Mouse (Mus musculus) kidney, embryonic 16.5 days (tissue): Measurements from ENCODE around the gene Casp7. TPM values are rescaled to one million over a fixed set of nuclear protein-coding genes. Genes with fewer than 3 reads are reported as not detected.

Source experiments
- ATAC-seq: fragments of 200-750 bp; cut with Nextera tagmentation; 2 replicates; pipeline ENCODE4 v1.8.0; 2017; ENCODE audit warnings: moderate TSS enrichment; ENCODE audit not compliant: low FRiP score, low TSS enrichment
- H3K27ac ChIP-seq: fragments of 300-500 bp; sonication (generic); 2 replicates; pipeline ENCODE4 v1.5.1; 2014; ENCODE audit warnings: low read length
- H3K27me3 ChIP-seq: fragments of 300-500 bp; sonication (generic); 2 replicates; pipeline ENCODE4 v1.6.1; 2014; ENCODE audit warnings: low read length, control low read depth, mixed read lengths; ENCODE audit not compliant: insufficient read depth
- H3K36me3 ChIP-seq: fragments of 300-500 bp; sonication (generic); 2 replicates; pipeline ENCODE4 v1.6.1; 2014; ENCODE audit warnings: low read length, control low read depth, mixed read lengths; ENCODE audit not compliant: insufficient read depth
- H3K4me1 ChIP-seq: fragments of 300-500 bp; sonication (generic); 2 replicates; pipeline ENCODE4 v1.6.1; 2014; ENCODE audit warnings: low read length, control low read depth, mixed read lengths; ENCODE audit not compliant: insufficient read depth
- H3K4me2 ChIP-seq: fragments of 300-500 bp; sonication (generic); replicated peaks from 2 replicates; pipeline ENCODE4 v1.6.1; 2014; ENCODE audit warnings: low read depth, low read length
- H3K4me3 ChIP-seq: fragments of 300-500 bp; sonication (generic); 2 replicates; pipeline ENCODE4 v1.5.1; 2014; ENCODE audit warnings: mild to moderate bottlenecking, low read length
- H3K9ac ChIP-seq: fragments of 300-500 bp; sonication (generic); replicated peaks from 2 replicates; pipeline ENCODE4 v1.6.1; 2014; ENCODE audit warnings: low read length
- H3K9me3 ChIP-seq: fragments of 300-500 bp; sonication (generic); 2 replicates; pipeline ENCODE4 v1.6.1; 2016; ENCODE audit warnings: low read length, control low read depth
- WGBS: fragments of 180-500 bp; shearing (Covaris S2); extraction: QIAGEN DNeasy Blood & Tissue Kit; methylation state at CpG from one replicate; pipeline ENCODE4 v1.1.7; 2014; 5-methylcytosine and 5-hydroxymethylcytosine counted together
- polyA plus RNA-seq: library from polyadenylated mRNA; unstranded; fragments of >200 nt; fragmentation: Nextera tagmentation; extraction: Ambion mirVana; gene quantifications from 2 replicates; pipeline ENCODE4 v1.2.1, GENCODE M21; 2015

Gene Casp7
- polyA plus RNA-seq, 1 experiment from 2014 or later, result 26.6 TPM

DNA sequence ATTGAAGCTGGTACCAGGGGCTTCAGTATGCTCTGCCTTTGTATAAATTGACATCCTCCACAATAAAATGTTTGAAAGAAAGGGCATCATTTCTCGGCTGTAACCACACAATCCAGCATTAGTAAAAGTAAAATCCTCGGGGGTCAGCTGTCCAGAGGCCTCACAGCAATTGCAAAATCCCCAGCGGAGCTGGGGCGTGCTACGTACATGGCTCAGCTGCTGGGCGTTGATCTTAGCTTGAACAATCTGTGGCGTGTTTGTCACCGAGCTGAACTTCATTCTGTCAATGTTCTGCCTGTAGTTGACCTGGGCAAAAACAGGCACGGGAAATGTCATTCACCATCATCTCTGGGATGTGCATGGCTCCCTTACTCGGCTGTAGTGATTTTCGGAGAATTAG is 30.8 kb upstream of the Casp7 start:
- 86% methylated on average over 11 of the region's 11 CpGs for WGBS
- H3K36me3 ChIP-seq, result no peaks in the 10 kb centered on the region
- peaks cover 8% of the 10 kb centered on the region; the same call in 1 of the 2 replicates for H3K4me1 ChIP-seq
- no peaks in the 10 kb centered on the region for H3K9me3 ChIP-seq
- no peak overlapping the region for H3K4me3 ChIP-seq
- H3K27ac ChIP-seq, result no peak overlapping the region
- ATAC-seq, result no peak
- H3K9ac ChIP-seq, result no peak overlapping the region
- H3K4me2 ChIP-seq, result no peak overlapping the region
- no peaks in the 10 kb centered on the region for H3K27me3 ChIP-seq

DNA sequence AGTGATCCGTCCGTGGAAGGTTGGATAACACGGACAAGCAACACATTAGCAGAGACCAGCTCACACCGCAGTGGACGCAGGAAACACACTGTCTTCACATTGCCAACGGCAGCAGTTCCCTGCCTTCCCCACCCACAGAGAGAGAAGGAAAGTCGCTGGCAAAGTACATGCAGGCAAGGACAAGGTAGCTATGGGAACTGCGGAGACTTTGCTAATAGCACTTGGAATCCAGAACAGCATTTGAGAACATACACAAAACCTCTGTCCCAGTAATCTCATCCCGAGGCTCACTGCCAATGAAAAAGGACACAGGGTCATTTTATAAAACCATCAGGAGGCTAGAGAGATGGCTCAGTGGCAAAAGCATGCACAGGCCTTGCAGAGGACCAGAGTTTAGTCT is 30.3 kb upstream of the Casp7 start:
- 83% methylated on average over 9 of the region's 9 CpGs for WGBS
- Histone ChIP-seq H3K36me3 (no peaks in the 10 kb centered on the region), H3K4me1 (peaks cover 8% of the 10 kb centered on the region; the same call in 1 of the 2 replicates), H3K4me2 (no peak overlapping the region), H3K27ac (no peak overlapping the region), H3K4me3 (no peak overlapping the region), H3K9ac (no peak overlapping the region), H3K9me3 (no peaks in the 10 kb centered on the region), H3K27me3 (no peaks in the 10 kb centered on the region)
- ATAC-seq, result no peak

DNA sequence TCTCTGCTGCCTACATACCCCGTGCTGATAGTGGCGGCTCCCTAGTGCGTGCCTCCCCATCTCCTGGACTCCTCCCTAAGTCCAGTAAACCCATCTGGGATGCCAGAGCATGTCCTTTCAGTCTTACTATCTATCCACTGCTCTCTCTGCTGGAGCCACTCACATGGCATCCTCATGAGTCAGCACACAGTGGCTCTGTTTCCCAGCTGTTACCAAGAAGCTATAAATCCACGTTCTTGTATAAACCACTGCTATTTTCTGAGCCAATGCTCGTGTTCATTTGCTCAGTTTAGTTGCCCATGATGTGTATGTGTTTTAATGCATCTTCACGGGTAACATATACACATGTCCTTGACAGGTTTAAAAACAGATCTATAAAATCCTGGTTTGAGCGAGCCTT is 29.2 kb upstream of the Casp7 start:
- H3K4me3 ChIP-seq, result no peak overlapping the region
- H3K27ac ChIP-seq, result no peak overlapping the region
- no peak overlapping the region for H3K4me2 ChIP-seq
- H3K36me3 ChIP-seq, result no peaks in the 10 kb centered on the region
- no peak overlapping the region for H3K9ac ChIP-seq
- H3K9me3 ChIP-seq, result no peaks in the 10 kb centered on the region
- ATAC-seq, result no peak
- no peaks in the 10 kb centered on the region for H3K27me3 ChIP-seq
- peaks cover 8% of the 10 kb centered on the region; the same call in 1 of the 2 replicates for H3K4me1 ChIP-seq
- 75% methylated on average over 7 of the region's 7 CpGs for WGBS

DNA sequence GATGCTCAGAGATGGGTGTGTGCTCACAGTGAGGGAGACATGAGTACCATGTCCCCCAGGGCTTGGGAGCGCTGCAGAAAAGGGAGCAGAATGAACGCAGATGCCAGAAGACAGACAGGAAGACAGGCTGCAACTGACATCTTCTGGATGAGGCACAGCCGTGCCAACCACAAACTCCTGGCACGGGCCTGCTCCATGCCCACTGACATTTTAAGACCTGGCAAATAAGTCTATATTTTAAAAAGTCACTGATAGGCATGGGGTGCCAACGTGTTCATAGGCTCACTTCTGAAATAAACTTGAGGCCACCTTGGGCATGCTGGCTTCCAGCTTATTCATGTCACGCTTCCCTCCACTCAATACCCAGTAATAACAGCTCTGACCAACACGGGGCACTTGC is 28.0 kb upstream of the Casp7 start:
- Histone ChIP-seq H3K9ac (no peak overlapping the region), H3K9me3 (no peaks in the 10 kb centered on the region), H3K27me3 (no peaks in the 10 kb centered on the region), H3K4me2 (no peak overlapping the region), H3K4me1 (peaks cover 6% of the 10 kb centered on the region; the same call in 1 of the 2 replicates), H3K4me3 (no peak overlapping the region), H3K27ac (no peak overlapping the region), H3K36me3 (no peaks in the 10 kb centered on the region)
- ATAC-seq, result no peak
- 89% methylated on average over 7 of the region's 7 CpGs for WGBS

DNA sequence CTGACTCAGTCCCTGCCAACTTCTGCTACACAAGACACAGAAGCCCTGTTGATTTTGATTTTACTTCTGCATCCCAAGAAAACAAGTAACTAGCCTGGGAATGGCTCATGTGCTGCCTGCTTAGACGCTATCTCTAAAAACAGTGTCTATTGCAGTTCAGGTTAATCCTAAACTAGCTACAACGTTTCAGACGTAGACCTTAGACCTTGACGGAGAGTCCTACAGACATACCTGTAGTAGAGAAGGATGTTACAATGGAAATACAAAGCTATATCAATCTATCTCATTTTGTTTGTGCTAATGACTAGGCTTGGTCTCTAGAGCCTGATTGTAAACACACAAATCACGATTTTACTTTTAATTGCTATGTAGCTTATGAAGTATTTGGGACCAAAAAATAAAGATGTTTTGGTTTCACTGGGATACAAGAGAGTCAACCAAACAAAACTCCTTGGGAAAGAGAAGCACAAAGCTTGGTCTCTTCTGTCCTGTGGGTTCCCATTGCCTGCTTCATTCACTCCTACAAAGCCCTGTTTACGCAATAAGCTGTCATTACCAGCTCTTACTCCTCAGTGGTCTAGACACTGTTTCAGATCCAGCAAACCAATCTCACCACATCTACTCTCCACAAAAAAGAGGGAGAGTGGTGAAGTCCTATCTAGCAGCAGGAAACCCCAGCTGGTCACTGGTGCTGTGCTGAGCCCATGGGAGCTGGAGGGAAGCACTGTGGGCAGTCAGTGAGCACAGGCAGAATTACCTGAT is 26.4 kb upstream of the Casp7 start:
- H3K27ac ChIP-seq, result no peak overlapping the region
- no peaks in the 10 kb centered on the region for H3K9me3 ChIP-seq
- H3K4me1 ChIP-seq, result no peaks in the 10 kb centered on the region
- no peak for ATAC-seq
- no peak overlapping the region for H3K4me2 ChIP-seq
- 78% methylated on average over 6 of the region's 6 CpGs for WGBS
- H3K36me3 ChIP-seq, result no peaks in the 10 kb centered on the region
- H3K27me3 ChIP-seq, result no peaks in the 10 kb centered on the region
- no peak overlapping the region for H3K9ac ChIP-seq
- no peak overlapping the region for H3K4me3 ChIP-seq

DNA sequence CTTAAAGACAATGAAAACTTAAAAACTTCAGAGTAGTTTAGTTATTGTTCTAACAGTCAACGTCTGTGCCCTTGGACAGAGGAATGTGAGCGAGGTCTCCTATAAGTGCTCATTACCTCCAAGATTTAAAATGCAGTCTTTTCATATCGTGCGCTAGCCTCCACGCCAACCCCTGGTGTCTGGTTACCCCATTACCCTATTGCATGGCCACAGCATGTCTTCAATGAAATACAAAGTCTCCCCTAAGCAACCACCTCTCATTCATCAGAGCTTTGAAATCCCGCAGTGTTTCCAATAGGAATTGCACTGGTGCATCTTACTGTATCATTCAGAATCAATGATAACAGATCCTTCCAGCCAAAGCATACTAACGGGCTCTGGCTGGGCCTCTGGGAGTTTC is 24.7 kb upstream of the Casp7 start:
- H3K4me1 ChIP-seq, result no peaks in the 10 kb centered on the region
- H3K4me2 ChIP-seq, result no peak overlapping the region
- WGBS, result 74% methylated on average over 7 of the region's 7 CpGs
- ATAC-seq, result no peak
- H3K9ac ChIP-seq, result no peak overlapping the region
- H3K27me3 ChIP-seq, result no peaks in the 10 kb centered on the region
- H3K4me3 ChIP-seq, result no peak overlapping the region
- no peaks in the 10 kb centered on the region for H3K9me3 ChIP-seq
- no peaks in the 10 kb centered on the region for H3K36me3 ChIP-seq
- no peak overlapping the region for H3K27ac ChIP-seq

DNA sequence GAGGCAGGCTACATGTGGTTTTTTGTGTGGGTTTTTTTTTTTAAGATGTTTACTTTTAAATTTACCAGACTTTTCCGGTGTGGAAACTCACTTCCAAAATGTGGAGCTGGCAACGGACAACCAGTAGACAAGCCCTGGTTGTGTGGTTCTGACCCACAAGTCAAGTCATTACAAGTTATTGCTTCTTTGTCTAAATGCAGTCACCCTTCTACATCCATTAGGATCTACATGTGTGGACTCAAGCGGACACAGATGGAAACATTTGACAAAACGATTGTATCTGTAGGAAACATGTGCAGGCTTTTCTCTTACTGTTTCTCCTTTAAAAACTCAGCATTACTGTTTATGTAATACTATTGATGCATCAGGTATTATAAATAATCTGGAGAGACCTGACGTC is 23.7 kb upstream of the Casp7 start:
- no peaks in the 10 kb centered on the region for H3K9me3 ChIP-seq
- no peak for ATAC-seq
- H3K36me3 ChIP-seq, result no peaks in the 10 kb centered on the region
- no peaks in the 10 kb centered on the region for H3K4me1 ChIP-seq
- H3K4me3 ChIP-seq, result no peak overlapping the region
- no peaks in the 10 kb centered on the region for H3K27me3 ChIP-seq
- H3K9ac ChIP-seq, result no peak overlapping the region
- 96% methylated on average over 5 of the region's 5 CpGs for WGBS
- no peak overlapping the region for H3K4me2 ChIP-seq
- no peak overlapping the region for H3K27ac ChIP-seq

DNA sequence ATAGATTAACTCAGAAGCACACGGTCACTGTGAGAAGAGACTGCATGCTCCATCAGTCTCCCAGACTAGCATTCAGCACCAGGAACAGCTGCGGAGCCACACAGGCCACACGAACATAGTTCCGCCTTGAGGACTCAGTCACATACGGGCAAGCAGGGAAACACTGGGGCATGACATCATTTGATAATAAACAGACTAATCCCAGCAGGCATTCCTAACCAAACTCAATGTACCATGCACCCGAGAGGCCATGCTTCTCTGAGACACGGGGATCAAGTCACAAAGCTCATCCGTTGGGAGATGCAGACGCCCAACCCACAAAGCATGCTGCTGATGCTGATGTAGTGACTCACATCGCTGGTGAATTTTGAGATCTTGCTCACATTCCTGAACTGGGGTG is 22.9 kb upstream of the Casp7 start:
- H3K27ac ChIP-seq, result no peak overlapping the region
- ATAC-seq, result 0 out of 2 replicates have a peak, but pooled peaks have one; percentile 42
- H3K27me3 ChIP-seq, result no peaks in the 10 kb centered on the region
- H3K4me1 ChIP-seq, result no peaks in the 10 kb centered on the region
- H3K9ac ChIP-seq, result no peak overlapping the region
- H3K36me3 ChIP-seq, result no peaks in the 10 kb centered on the region
- H3K4me2 ChIP-seq, result no peak overlapping the region
- no peaks in the 10 kb centered on the region for H3K9me3 ChIP-seq
- H3K4me3 ChIP-seq, result no peak overlapping the region
- WGBS, result 47% methylated on average over 10 of the region's 10 CpGs

DNA sequence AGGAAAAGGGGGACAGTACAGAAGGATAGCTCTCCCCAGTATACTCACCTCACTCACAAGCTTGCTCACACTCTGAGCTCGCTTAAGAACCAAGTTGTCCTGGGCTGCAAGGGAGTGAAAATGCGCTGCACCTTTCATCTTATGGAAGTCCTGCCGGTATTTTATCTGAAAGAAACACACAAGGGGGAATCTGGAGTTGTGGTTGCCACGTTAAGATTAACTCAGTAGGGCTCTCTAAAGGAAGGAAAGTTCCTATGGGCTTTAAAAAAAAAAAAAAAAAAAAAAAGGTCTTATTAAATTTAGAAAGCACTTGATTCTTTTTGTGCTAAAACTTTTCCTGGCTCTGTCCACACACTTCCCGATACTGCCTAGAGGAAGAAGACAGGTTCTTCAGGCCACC is 18.9 kb upstream of the Casp7 start:
- Histone ChIP-seq H3K4me1 (no peaks in the 10 kb centered on the region), H3K4me2 (no peak overlapping the region), H3K9ac (no peak overlapping the region), H3K4me3 (no peak overlapping the region), H3K36me3 (no peaks in the 10 kb centered on the region), H3K27ac (no peak overlapping the region), H3K9me3 (no peaks in the 10 kb centered on the region), H3K27me3 (no peaks in the 10 kb centered on the region)
- 80% methylated on average over 5 of the region's 5 CpGs for WGBS
- ATAC-seq, result no peak

DNA sequence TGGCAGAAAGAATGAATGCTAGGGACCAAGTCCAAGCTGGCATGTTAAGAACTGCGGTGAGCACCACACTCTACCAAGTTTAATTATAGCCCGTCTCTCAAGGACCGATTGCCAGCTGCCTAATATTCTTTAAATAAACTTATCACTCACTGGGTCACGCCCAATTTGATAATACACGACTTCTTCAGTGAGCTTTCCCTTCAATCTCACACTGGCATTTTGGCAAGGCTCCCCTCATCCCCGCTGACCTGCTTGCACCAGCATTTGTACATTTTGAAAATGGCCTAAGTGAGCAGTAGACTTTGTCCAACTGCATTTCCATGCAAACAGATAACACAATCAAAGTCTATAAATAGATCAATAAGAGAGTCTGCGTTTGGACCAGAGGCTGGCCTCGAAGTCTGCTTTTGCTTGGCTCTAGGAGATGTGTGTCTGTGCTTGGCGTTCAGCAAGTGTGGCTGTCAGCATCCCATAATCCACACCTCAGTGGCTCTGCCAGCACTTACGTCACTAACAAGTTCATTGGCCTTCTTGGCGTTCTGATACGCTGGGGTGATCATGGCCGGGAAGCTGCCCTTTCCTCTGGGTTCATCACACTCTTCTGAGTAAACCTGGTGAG is 18.3 kb upstream of the Casp7 start:
- 78% methylated on average over 13 of the region's 13 CpGs for WGBS
- Histone ChIP-seq H3K36me3 (no peaks in the 10 kb centered on the region), H3K27me3 (no peaks in the 10 kb centered on the region), H3K4me3 (no peak overlapping the region), H3K4me1 (no peaks in the 10 kb centered on the region), H3K4me2 (no peak overlapping the region), H3K9me3 (no peaks in the 10 kb centered on the region), H3K9ac (no peak overlapping the region), H3K27ac (no peak overlapping the region)
- no peak for ATAC-seq
